Mouse (Mus musculus) stomach, postnatal 0 days (tissue): ENCODE measurements around the gene Pikfyve.

Experiments
- CTCF ChIP-seq: IDR thresholded peaks from 2 replicates; pipeline ENCODE4 v1.5.1; 2016; ENCODE audit warnings: antibody characterized with exemption, low read depth, mild to moderate bottlenecking, moderate library complexity
- EP300 ChIP-seq: optimal IDR thresholded peaks from 2 replicates; pipeline ENCODE3; 2016; ENCODE audit warnings: antibody characterized with exemption

- no peak for TF ChIP-seq EP300
- no peak for TF ChIP-seq CTCF
Measured at GRCm38 (mm10) chr1:65198861-65199260, 12.4 kb downstream of the Pikfyve start.
